Mouse (Mus musculus): ENCODE measurements around the gene Cd5. TPM values are rescaled to one million over a fixed set of nuclear protein-coding genes. Genes with fewer than 3 reads are reported as not detected.

Gene Cd5
- polyA plus RNA-seq, 1 experiment from 2014 or later, result 0.11 TPM

GRCm38 (mm10) chr19:10707087-10707875 lies 31.5 kb downstream of the Cd5 start:
- no peaks in the 10 kb centered on the region for H3K27me3 ChIP-seq (ENCODE audit: insufficient read depth, low read length)
- peaks cover 28% of the 10 kb centered on the region for H3K36me3 ChIP-seq (ENCODE audit: insufficient read depth, low read length)
- no peaks in the 10 kb centered on the region for H3K4me1 ChIP-seq (replicated peaks; ENCODE audit: insufficient read depth, low read length)
- no peak overlapping the region for H3K9ac ChIP-seq (ENCODE audit: low read depth, low read length)
- WGBS, result 76% methylated on average over 13 of the region's 13 CpGs
- no peak for DNase-seq (ENCODE audit: low spot score)
- no peak for TF ChIP-seq CTCF (IDR thresholded peaks at IDR 0.05; ENCODE audit: low read depth)
- H3K4me3 ChIP-seq (replicated peaks; ENCODE audit: low read depth, low read length), result no peak overlapping the region
- H3K4me2 ChIP-seq (ENCODE audit: low read length), result no peak overlapping the region
- no peaks in the 10 kb centered on the region for H3K9me3 ChIP-seq (replicated peaks; ENCODE audit: low read length)
- H3K27ac ChIP-seq, result no peak overlapping the region
- no peak for ATAC-seq (replicated peaks; ENCODE audit: low FRiP score, low read depth)

DNA sequence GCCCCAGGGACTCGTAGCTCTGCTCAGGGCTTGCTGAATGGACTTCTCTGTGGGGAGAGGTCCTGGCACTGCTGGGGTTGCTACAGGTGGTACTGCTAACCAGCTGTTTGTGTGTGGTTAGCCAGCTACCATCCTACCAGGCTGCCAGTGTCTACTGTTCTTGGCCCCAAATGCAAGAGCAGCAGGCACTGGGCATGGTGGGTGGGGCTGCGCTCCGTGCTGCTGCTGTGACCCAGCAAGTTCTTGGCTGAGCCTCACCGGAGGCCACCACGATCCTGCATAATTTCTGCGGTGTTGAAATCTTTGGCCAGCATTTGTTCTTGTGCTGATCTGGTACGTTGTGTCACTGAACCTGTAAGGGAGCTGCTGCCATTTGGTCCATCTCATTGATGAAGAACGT lies 35.3 kb downstream of the Cd5 start:
- DNase-seq (ENCODE audit: low spot score), result no peak
- H3K36me3 ChIP-seq (ENCODE audit: insufficient read depth, low read length), result 0 out of 2 replicates have a peak, but pooled peaks cover 9% of the 10 kb centered on the region
- H3K4me3 ChIP-seq (replicated peaks; ENCODE audit: low read depth, low read length), result no peak overlapping the region
- no peaks in the 10 kb centered on the region for H3K27me3 ChIP-seq (ENCODE audit: insufficient read depth, low read length)
- H3K4me1 ChIP-seq (replicated peaks; ENCODE audit: insufficient read depth, low read length), result peaks cover 27% of the 10 kb centered on the region
- H3K27ac ChIP-seq, result no peak overlapping the region
- 84% methylated on average over 8 of the region's 8 CpGs for WGBS
- no peak overlapping the region for H3K4me2 ChIP-seq (ENCODE audit: low read length)
- ATAC-seq (replicated peaks; ENCODE audit: low FRiP score, low read depth), result no peak
- no peaks in the 10 kb centered on the region for H3K9me3 ChIP-seq (replicated peaks; ENCODE audit: low read length)
- H3K9ac ChIP-seq (ENCODE audit: low read depth, low read length), result no peak overlapping the region
- no peak for TF ChIP-seq CTCF (IDR thresholded peaks at IDR 0.05; ENCODE audit: low read depth)

DNA sequence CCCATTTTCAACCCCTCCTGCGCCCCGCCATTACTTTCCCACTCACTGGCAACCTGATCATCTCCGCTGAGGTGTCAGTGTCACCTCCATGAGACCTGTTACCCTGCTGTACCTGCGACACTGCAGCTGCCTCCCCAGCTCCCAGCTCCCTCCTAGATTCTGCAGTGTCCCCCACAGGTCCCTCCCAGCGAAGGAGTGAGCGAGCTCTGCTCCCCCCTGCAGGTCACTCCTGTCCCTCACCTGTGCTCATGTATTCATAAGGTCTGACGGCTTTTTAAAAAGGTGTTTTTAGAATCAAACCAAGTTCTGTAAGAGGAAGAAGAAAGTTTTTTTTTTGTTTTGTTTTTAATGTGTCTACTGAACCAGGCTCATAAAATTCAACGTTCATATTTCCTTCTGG lies 36.7 kb downstream of the Cd5 start:
- H3K27ac ChIP-seq, result no peak overlapping the region
- H3K9me3 ChIP-seq (replicated peaks; ENCODE audit: low read length), result no peaks in the 10 kb centered on the region
- no peak overlapping the region for H3K4me2 ChIP-seq (ENCODE audit: low read length)
- 0 out of 2 replicates have a peak, but pooled peaks cover 4% of the 10 kb centered on the region for H3K36me3 ChIP-seq (ENCODE audit: insufficient read depth, low read length)
- TF ChIP-seq CTCF (IDR thresholded peaks at IDR 0.05; ENCODE audit: low read depth), result peak; percentile 12; the same call in 1 of the 2 replicates
- H3K9ac ChIP-seq (ENCODE audit: low read depth, low read length), result no peak overlapping the region
- ATAC-seq (replicated peaks; ENCODE audit: low FRiP score, low read depth) (no peak), DNase-seq (ENCODE audit: low spot score) (no peak)
- no peak overlapping the region for H3K4me3 ChIP-seq (replicated peaks; ENCODE audit: low read depth, low read length)
- no peaks in the 10 kb centered on the region for H3K27me3 ChIP-seq (ENCODE audit: insufficient read depth, low read length)
- 78% methylated on average over 8 of the region's 8 CpGs for WGBS
- peaks cover 39% of the 10 kb centered on the region for H3K4me1 ChIP-seq (replicated peaks; ENCODE audit: insufficient read depth, low read length)

DNA sequence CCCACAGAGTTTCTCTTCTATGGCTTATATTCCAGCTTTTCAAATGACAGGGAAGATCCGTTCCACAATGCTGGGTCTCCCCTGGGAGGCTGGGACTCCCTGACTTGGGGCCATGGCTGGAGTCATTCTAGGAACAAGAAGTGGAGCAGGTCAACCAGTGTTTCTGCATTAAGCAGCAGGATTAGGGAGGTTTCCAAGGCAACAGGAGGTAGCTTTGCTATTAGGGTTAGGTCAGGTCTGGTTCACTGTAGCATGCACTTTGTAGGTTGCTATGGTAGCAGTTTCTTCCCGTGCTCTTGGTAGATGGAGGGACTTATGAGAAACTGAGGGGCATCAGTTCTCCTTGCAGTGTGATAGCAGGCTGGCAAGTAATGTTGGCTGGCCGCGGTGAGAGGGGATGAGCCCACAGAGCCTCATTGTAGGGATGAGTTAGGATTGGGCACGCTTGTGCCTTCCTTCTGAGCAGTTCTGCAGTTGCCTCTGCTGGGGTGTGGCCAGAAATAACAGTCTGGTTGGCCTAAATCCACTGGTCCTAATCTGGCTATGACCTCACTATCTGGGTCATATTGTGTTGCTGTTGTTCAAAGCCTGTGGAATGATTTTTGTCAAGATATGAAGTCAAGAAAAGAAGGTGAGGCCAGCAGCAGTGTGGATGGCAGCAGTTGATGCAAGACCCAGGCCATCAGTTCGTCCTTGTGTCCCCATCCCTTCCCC lies 37.6 kb downstream of the Cd5 start:
- H3K4me3 ChIP-seq (replicated peaks; ENCODE audit: low read depth, low read length), result no peak overlapping the region
- no peak for ATAC-seq (replicated peaks; ENCODE audit: low FRiP score, low read depth)

GRCm38 (mm10) chr19:10699851-10700250 lies 39.0 kb downstream of the Cd5 start:
- Histone ChIP-seq H3K4me2 (ENCODE audit: low read length) (no peak overlapping the region), H3K9ac (ENCODE audit: low read depth, low read length) (no peak overlapping the region), H3K36me3 (ENCODE audit: insufficient read depth, low read length) (no peaks in the 10 kb centered on the region), H3K4me3 (replicated peaks; ENCODE audit: low read depth, low read length) (no peak overlapping the region), H3K27ac (no peak overlapping the region), H3K27me3 (ENCODE audit: insufficient read depth, low read length) (no peaks in the 10 kb centered on the region), H3K9me3 (replicated peaks; ENCODE audit: low read length) (no peaks in the 10 kb centered on the region), H3K4me1 (replicated peaks; ENCODE audit: insufficient read depth, low read length) (peaks cover 54% of the 10 kb centered on the region)
- WGBS, result 65% methylated on average over 9 of the region's 9 CpGs
- DNase-seq (ENCODE audit: low spot score) (no peak), ATAC-seq (replicated peaks; ENCODE audit: low FRiP score, low read depth) (no peak)
- TF ChIP-seq CTCF (IDR thresholded peaks at IDR 0.05; ENCODE audit: low read depth), result no peak

More for the DNA sequence above, 37.6 kb downstream of the Cd5 start:
- TF ChIP-seq CTCF (IDR thresholded peaks at IDR 0.05; ENCODE audit: low read depth), result no peak
- DNase-seq (ENCODE audit: low spot score), result no peak
- no peaks in the 10 kb centered on the region for H3K36me3 ChIP-seq (ENCODE audit: insufficient read depth, low read length)
- H3K4me2 ChIP-seq (ENCODE audit: low read length), result no peak overlapping the region
- no peaks in the 10 kb centered on the region for H3K9me3 ChIP-seq (replicated peaks; ENCODE audit: low read length)
- no peaks in the 10 kb centered on the region for H3K27me3 ChIP-seq (ENCODE audit: insufficient read depth, low read length)
- peaks cover 43% of the 10 kb centered on the region for H3K4me1 ChIP-seq (replicated peaks; ENCODE audit: insufficient read depth, low read length)
- 63% methylated on average over 6 of the region's 6 CpGs for WGBS
- H3K27ac ChIP-seq, result no peak overlapping the region
- H3K9ac ChIP-seq (ENCODE audit: low read depth, low read length), result no peak overlapping the region

DNA sequence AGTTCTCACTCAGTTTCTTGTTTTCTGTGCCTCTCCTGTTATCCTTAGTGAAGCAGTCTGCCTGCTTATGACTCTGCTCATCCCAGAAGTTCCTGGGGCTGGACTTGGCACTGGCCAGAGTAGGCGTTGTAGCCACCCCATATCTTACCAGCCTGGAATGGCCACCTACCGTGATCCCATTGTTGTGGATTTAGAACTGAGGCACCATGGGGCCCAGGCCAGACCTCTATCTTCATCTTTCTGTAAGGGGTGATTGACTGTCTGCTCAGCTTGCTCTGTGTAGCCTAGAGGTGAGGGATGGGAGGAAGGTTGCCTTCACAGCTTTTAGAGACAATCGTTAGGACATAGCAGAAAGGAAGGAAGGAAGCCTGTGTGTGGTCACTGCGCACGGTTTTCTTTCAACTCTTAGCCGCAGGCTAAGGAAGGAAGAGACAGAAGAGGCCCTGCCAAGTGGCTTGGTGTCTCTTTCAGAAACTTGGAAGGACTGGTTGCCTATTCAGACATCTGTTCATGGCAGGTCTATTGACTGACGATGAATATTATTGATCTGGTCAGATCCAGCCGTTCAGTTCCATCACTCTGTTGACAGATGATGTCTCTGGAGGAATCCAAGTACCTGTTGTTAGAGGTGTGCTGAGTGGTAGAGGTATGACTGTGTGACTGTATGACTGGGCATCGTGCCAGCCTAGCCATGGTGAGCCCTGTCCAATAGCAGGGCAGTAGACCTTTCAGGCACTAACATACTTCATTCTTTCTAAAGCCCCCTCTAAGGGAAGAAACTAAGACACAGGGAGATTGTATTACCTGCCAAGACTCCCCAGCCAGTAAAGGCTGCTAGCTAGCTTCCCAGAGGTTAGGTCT lies 40.4 kb downstream of the Cd5 start:
- no peaks in the 10 kb centered on the region for H3K9me3 ChIP-seq (replicated peaks; ENCODE audit: low read length)
- no peaks in the 10 kb centered on the region for H3K27me3 ChIP-seq (ENCODE audit: insufficient read depth, low read length)
- no peak overlapping the region for H3K9ac ChIP-seq (ENCODE audit: low read depth, low read length)
- H3K27ac ChIP-seq, result peak overlapping the region; percentile 65
- H3K4me2 ChIP-seq (ENCODE audit: low read length), result no peak overlapping the region
- DNase-seq (ENCODE audit: low spot score) (no peak), ATAC-seq (replicated peaks; ENCODE audit: low FRiP score, low read depth) (peak; percentile 63)
- 72% methylated on average over 9 of the region's 9 CpGs for WGBS
- no peak overlapping the region for H3K4me3 ChIP-seq (replicated peaks; ENCODE audit: low read depth, low read length)
- H3K36me3 ChIP-seq (ENCODE audit: insufficient read depth, low read length), result no peaks in the 10 kb centered on the region
- no peak for TF ChIP-seq CTCF (IDR thresholded peaks at IDR 0.05; ENCODE audit: low read depth)
- peaks cover 58% of the 10 kb centered on the region for H3K4me1 ChIP-seq (replicated peaks; ENCODE audit: insufficient read depth, low read length)

All from kidney, postnatal 0 days (tissue).